Mouse (Mus musculus) cerebral cortex, adult 2 months (tissue): ENCODE data around the gene Smad9.

Experiments used
- WGBS: fragments of 180-500 bp; shearing (Covaris S2); methylation state at CpG from one replicate; pipeline ENCODE4 v1.1.7; 2018; 5-methylcytosine and 5-hydroxymethylcytosine counted together

Smad9 gene

DNA sequence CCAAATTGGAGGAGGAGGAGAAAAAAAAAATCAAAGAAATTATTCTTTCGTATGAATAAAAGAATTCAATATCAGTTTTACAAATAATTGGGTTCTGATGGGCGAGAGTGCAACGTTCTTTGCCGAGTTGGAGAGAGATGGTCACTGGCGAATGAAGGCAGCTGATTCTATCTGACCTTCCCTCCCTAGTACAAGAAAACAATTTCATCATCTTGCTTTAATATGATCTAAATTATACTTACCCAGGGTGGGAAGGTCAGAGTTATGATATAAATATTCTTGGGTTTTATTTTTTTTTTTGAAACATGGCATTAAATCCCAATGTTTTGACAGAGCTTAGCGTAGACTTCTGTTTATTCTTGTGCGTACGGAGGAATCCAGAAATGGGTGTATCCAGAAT is 2.1 kb downstream of the Smad9 start:
- WGBS: 84% methylated on average over 8 of the region's 8 CpGs

DNA sequence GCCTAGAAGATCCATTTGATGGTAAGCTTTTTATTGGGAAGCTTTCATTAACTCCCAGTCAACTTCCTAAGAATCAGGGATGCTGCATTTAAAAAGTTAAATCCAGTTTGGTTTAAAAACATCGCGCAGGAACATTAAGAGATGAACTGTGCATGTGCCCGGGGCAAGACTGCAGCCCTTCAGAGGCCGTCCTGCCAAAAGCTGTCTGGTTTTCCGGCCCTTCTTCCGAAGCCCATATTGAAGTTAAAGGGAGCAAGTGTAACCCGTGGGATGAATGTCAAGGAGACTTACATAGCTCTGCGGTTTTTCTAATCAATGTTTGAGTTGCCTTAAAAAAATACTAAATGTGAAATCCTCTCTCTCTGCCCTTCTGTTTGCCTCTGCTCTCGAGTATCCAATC is 3.8 kb downstream of the Smad9 start:
- 84% methylated on average over 9 of the region's 9 CpGs for WGBS

DNA sequence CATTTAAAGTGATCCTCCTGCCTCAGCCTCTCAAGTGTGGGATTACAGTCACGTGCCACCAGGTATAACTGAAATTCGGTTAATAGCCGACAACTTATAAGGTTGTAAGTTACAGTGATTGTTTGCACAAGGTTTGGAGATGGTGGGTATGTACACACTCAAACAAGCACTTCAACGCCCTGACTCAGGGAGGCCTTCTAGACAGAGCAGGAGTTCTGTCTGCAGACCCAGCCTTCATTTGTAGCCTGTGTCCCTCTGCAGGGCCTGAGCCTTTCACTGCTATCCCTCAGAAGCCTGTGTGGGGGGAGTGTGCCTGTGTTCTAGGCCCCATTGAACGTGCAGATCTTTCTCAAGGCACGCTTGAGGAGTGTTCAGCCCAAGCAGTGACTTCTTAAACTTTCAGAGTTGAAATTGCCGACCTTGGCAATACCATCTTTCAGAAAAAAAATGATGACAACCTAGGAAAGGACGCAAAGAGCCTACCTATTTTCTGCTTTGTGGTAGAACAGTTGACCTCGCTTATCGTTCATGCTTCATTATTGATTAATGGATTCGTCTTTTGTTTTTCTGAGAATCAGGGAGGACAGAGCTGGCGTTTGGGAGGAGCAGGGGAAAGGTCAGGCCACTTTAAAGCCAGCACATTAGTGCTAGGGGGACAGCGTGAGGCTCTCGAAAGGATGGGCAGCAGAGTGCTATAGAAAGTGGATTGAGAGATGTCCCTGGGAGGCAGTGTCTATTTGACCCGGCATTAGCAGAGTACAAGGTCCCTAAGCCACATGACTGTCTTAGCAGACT is 5.1 kb downstream of the Smad9 start:
- WGBS: 89% methylated on average over 15 of the region's 15 CpGs

DNA sequence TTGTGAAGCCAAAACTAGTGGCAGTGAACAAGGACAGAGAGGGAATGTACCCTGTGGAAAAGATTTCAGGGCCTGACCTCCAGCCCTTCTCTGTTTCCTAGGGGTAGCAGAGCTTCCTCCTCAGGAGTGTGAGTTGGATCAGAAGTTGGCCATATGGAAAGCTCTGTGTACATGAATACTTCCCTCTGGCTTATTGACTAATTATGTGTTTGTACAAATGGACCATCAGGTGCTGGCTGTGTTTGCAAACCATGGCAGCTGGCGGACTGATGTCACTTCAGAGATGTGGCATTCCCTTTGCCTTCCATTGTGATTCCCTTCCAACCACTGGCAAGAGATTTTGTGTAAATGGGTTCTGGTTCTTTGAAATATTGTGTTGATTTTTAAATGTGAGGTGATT is 5.9 kb downstream of the Smad9 start:
- WGBS: 98% methylated on average over 1 of the region's 1 CpGs

DNA sequence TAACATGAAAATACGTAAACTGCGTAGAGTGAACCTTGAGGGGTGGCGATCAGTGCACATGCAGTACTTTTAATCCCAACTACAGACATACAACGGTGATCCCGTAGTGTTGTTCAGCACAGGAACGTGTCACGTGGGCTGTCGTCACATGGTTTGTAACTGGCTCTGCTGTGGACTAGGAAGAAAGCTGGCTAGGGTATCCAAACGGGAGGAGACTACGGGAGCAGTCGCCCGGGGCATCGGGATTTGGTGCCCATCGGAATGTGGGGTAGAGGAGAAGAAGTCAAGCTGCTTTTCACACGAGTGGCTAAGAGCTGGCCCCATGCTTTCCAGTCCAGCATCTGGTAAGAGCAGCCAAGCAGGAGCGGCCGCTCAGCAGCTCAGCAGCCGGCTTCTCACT is 9.0 kb downstream of the Smad9 start:
- 69% methylated on average over 18 of the region's 18 CpGs for WGBS

DNA sequence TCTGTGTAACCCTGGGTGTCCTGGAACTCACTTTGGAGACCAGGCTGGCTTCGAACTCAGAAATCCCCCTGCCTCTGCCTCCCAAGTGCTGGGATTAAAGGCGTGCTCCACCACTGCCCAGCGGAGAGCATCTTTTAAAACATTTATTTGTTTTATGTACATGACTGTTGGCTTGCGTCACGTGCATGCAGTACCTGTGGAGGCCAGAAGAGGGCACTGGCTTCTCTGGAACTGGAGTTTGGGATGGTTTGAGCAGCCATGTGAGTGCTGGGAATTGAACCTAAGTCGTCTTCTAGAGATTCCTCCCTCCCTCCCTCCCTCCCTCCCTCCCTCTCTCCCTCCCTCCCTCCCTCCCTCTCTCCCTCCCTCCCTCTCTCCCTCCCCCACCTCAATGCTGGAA is 10.1 kb downstream of the Smad9 start:
- WGBS: 92% methylated on average over 6 of the region's 6 CpGs

DNA sequence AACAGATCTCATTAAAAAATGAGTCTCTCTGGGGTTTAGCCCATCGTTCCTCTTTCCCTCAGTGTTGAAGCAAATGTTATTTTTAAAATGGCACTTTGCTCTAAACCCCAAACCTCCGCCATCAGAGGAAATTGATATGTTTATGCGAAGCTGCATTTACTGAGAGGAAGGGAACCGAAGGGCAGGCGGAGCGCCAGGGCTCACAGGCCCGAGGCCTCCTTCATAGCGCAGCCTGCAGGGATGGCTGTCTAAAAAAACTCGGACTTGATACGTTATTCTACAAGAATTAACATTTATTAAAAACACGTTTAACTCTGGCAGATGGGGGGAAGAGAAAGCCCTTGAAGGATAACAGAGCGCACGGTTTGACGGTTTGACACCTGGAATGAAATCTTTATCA is 10.7 kb downstream of the Smad9 start:
- WGBS: 77% methylated on average over 14 of the region's 14 CpGs

DNA sequence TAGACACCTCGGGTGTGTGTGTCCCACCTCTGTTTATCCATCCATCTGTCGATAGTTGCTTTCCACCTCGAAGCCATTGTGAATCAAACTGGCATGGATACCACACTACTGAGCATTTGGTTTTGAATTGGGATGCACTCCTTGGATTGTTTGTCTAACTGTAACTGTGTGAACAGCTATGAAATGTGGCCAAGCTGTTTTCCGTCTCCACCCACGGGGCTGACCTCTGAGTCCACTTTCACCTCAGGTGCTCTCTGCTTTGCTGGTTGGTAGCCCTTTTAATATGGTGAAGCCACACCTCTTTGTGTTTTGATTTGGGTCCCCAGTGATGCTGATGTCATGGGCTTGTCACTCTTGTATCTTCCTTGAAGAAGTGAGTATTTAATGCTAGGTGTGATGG is 11.4 kb downstream of the Smad9 start:
- WGBS: 90% methylated on average over 5 of the region's 5 CpGs

DNA sequence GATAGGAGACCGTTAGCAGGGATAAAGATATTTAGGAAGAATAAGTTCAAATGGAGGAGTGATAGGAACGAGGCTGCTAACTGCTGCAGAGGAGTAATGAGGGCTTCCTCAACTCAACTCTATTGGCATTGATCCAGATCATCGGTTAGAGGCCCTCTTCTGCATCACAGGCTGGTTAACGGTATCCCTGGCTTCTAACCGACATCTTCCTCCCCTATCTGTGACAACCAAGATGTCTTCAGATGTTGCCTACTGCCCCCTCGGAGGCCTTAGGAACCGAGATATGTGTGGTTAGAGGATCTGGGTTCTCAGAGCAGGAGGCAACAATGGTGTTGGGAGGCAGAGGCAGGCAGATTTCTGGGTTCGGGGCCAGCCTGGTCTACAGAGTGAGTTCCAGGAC is 13.2 kb downstream of the Smad9 start:
- 89% methylated on average over 8 of the region's 8 CpGs for WGBS

DNA sequence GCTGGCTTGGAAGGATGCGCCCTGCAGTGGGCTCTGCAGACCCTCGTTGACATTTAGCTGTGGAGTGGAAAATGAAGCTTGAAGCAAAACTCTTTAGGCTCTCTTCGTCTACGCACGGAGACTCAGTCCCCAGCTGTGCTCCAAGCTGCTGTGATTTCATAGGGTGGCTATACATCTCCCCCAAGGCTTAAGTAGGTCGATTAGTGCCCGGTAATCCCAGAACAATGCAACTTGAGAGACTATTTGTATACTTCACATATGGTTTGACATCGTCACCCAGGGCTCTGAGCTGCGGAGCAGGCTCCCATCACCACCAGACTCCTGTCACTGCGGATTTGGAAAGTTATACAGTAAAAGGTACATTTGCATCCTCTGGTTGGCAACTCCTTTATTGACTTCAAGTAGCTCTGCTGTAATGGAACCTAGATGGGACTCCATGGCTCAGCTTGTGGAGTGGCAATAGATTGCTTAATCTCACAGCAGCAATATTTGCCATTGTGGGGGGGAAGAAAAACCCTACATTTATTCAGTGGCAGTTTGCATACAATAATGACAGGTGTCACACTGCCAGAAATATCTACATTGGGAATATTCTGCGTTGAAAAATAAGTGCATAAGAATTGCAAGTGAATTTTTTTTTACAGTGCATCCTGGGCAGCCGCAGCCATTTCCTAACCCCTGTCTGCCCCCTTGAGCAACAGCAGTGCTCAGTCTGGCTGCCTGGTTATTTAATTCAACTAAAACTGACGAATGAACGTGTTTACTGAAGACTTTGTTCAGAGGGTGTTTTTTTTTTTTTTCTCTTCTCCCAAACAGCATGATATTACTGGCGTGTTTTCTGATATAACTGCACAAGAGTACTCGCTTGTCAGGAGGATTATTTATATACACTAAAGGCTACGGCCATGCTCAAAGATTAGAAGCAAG is 14.2 kb downstream of the Smad9 start:
- 69% methylated on average over 17 of the region's 17 CpGs for WGBS

DNA sequence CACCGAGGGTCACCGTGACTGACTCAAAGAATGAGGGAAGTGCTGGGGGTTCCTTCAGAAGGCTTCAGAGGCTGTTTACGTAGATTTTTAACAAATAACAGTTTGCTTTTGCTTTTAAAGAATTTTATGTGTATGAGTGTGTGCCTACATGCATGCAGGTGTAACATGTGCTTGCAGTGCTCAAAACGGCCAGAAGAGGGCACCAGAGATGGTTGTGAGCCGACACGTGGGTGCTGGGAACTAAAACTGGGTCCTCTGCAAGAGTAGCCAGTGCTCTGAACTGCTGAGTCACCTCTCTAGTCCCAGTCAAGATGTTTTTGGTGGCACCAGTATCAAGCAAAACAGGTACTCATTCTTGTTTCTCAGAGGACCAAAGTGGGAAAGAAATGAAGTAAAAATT is 18.2 kb downstream of the Smad9 start:
- 85% methylated on average over 6 of the region's 6 CpGs for WGBS

DNA sequence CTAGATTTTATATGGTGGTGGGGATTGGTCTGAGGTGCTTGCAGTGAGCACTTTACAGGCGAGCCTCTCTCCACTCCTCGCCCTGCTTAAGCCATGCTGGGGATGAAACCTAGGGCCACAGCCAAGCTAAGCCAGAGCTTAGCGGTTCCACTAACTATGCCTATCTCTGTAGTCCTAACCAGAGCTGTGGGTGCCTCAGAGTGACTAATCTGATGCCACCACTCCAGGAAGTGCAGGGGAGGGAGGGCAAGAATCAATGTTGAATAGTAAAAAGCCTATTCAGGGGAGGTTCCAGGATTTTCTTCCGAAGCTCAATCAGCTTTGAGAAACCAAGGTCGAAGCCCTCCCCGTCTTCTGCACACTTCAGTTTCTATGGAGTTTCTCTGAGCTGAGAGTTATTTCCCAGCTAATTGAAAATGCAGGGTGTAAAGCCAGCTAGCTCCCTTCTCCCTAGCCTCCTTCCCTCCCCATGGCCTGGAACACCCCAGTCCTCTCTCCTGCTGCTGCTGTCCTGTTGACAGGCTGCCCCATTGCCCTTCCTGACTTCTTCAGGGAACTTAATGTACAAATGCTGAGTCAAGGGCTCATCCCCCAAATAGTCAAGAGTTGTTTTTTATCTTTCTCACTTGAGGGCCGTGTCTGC is 20.7 kb downstream of the Smad9 start:
- 62% methylated on average over 7 of the region's 7 CpGs for WGBS

DNA sequence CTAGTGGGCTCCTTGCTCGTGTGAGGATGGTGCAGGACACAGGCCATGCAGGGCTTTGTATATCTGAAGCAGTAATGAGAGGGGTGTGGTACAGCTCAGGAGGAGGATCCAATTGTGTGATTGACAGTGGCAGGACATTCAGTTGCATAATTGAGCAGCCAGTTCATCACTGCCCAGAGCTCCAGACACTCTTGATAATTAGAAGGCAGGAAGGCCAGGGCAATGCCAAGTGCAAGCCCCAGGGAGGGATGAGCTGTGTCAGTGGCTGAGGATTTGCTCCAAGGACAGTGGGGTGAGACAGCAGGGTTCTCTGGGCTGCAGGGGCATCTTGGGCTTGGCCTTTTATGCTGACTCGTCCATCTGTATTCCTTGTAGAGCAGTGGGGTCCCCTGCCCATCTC is 35.2 kb downstream of the Smad9 start:
- WGBS: 67% methylated on average over 2 of the region's 2 CpGs

DNA sequence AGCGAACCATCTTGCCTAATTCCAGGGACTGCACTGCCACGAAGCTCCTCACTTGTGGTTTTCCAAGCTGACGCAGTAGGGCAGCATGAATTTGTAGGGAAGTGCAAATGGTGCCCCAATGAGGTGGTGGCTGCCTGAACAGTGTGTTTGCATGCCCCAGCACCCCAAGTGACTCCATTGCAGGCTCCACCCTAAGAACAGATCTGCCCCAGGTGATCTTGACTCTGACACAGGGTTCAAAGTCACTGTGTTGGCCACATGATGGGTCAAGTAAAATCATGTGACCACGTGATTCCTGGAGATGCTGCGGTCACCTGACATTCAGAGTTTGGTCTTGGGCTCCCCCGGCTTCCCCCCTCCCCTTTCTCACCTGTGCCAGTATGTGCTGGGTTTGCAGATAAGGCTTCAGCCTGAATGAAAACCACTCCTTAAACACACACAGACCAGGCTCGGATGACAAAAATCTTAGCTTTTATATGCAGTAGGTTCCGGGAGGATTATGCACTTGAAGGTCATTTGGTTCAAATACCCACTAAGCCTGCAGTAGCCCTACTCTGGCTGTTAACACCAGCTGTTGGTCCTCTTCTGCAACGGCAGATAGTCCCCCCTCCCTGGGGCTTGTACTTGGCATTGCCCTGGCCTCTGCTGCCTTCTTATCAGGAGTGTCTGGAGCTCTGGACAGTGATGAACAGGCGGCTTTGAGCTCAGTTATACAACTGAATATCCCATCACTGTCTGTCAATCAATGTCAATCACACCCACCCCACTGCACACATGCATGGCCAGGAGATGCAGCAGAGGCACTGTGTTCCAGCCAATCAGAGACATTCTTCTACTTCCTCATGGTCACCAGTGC is 36.7 kb downstream of the Smad9 start:
- 78% methylated on average over 10 of the region's 10 CpGs for WGBS

DNA sequence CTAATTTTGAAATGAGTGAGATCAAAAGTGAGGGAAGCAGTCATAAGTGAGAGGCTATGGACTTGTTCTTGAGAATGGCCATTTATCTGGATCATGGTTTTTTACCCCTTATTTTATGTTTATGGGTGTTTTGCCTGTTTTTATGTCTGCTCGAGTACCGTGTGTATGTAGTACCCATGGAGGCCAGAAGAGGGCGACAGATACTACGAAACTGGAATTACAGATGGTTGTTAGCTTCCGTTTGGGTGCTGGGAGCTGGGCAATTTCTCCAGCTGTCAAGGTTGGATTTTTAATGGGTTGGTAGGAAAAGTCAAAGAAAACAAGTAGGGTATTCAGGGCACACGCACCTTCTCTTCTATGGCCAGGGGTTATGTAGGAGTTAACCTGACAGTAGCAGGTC is 38.4 kb downstream of the Smad9 start:
- 88% methylated on average over 6 of the region's 6 CpGs for WGBS

DNA sequence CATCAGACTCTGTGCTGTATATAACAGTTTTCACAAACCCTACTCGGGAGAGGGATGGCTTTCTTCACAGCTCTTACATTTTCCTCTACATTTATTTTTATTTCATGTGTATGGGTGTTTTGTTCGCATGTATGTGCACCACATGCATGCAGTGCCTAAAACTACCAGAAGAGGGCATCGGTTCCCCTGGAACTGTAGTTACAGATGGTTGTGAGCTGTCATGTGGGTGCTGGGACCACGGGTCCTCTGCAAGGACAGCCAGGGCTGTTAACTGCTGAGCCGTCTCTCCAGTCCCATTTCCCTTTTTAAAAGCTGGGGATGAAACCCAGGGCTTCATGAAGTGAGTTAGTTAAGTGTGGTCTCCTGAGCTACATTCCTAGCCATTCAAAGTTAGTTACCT is 40.0 kb downstream of the Smad9 start:
- 93% methylated on average over 5 of the region's 5 CpGs for WGBS

DNA sequence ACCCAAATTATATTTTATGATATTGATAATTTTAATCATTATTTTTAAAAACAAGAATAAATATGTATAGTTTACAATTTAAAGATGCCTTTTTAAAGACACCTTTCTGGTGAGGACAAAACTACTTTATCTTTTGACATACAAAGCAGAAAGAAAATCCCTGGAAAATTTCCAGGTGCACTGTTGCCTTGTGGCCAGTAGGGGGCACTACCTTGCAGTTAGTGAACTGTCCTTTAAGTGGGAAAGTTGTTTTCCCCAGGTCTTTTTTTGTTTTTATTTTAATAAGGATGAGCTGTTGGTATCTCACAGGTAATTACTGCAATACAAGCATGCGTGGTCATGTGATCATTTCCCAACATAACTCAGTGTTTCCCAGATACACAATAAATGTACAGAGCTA is 40.4 kb downstream of the Smad9 start:
- 100% methylated on average over 1 of the region's 1 CpGs for WGBS

DNA sequence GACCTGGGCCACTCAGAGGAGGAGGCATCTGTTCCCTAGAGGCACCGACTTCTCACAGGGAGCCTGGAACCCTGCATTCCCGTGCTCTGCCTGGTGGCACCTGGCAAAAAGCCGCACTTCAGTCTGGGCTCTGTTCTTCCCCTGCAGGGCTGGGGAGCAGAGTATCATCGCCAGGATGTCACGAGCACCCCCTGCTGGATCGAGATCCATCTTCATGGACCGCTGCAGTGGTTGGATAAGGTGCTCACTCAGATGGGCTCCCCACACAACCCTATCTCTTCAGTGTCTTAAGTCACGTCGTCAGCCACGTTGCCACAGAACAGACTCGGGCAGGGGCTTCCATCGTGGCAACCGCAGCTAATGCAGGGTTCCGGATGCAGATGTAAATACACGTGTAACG is 41.8 kb downstream of the Smad9 start:
- WGBS: 46% methylated on average over 16 of the region's 16 CpGs

DNA sequence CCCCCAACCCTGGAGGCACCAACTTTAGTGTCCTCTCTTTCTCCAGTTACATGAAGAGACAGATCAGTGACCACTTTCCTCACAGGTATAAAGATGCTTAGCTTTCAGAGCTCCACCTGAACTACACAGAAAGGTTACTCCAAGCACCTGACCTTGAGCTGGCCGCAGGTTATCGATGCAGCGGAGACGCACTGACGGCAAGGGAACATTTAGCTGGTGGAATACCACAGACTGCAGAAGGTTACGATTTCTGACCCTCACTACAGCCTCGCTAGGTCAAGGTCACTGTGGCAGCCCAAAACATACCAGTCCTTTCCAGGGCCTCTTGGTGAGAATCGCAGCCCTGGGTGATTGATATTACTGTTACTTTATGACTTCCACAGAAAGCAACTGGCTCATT is 48.3 kb downstream of the Smad9 start:
- WGBS: 98% methylated on average over 8 of the region's 8 CpGs

DNA sequence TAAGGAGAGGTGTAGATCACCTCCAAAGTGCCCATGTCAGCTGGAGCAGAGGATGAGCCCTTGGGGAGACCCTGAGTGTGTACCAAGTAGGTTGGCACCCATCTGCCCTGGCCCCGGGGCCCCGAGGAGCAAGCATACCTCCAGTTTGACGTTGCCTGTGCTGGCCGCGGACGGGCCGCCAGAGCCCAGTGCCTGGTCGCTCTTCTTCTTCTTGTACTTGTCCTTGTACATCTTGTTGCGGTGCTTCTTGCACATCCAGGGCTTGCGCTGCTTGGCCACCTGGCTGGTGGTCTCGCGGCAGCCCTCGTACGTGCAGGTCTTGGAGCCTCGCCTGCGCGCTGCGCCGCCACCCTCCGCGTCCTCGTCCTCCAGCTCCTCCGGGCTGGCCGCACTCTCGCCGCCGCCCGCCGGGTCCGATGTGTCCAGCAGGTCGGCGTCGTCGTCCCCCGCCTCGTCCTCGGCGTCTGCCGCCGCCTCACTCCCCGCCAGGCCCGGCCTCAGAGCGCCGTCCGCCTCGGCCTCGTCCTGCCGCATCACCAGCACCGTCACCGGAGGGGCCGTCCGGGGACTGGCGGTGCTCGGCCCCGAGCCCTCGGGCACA is 51.8 kb downstream of the Smad9 start:
- under 1% methylated on average over 55 of the region's 56 CpGs for WGBS

DNA sequence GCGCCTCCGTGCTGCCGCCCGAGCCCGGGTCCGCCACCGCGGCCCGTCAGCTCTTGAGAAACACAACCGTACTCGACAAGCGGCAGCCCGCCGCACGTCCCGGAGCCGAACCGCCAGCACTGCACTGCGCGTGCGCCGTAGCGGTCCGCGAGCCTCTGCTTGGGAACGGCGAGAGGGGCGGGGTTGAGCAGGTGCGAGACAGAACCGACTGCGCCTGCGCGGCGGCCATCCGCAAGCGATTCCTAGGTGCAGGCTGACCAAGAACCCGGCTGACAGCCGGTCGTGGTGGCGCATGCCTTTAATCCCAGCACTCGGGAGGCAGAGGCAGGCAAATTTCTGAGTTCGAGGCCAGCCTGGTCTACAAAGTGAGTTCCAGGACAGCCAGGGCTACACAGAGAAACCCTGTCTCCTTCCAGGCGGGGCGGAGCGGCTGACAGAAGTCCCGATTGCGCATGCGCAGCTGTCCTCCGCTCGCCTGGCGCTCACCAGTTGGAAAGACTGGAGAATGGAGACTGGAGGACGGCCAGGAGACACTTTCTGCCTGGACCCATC is 52.4 kb downstream of the Smad9 start, which contains the start of gene Rfxap:
Gene Rfxap (minus strand): TSS at position 126 of the 552 bp plus-strand sequence.
- under 1% methylated on average over 52 of the region's 52 CpGs for WGBS
